Mouse (Mus musculus): ENCODE data around the gene Cadm2.

Gene Cadm2

GRCm38 (mm10) chr16:66955876-66956275 is 664.8 kb downstream of the Cadm2 start:
- DNase-seq (ENCODE audit: low spot score in 2 of 2) = no peak

DNA sequence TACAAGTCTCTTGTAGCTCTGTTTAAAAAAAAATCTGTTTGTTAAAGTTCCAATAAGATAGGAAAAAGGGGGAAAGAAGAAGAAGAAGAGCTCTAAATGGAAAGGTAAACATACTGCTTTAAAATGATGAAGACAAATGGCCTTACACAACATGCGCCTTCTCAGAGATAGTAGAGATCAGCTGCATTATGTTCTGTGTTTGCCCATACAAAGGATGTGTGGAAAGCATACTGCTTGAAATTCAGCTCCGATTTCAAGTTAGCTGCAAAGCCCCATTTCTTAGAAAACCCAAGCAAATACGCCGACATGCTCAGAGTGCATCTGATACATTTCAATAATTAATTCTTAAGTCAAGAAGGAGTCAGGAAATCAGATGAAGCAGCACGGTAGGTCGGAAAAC is 684.4 kb downstream of the Cadm2 start:
- DNase-seq (ENCODE audit: low spot score in 2 of 2) = no peak

- no peak for DNase-seq (ENCODE audit: low spot score in 2 of 2)
Observed at GRCm38 (mm10) chr16:66925517-66925916, 695.2 kb downstream of the Cadm2 start.

GRCm38 (mm10) chr16:66922753-66923152 is 698.0 kb downstream of the Cadm2 start:
- no peak for DNase-seq (ENCODE audit: low spot score in 2 of 2)

GRCm38 (mm10) chr16:66921414-66921915 is 699.2 kb downstream of the Cadm2 start:
- DNase-seq (ENCODE audit: low spot score in 2 of 2) = no peak

DNA sequence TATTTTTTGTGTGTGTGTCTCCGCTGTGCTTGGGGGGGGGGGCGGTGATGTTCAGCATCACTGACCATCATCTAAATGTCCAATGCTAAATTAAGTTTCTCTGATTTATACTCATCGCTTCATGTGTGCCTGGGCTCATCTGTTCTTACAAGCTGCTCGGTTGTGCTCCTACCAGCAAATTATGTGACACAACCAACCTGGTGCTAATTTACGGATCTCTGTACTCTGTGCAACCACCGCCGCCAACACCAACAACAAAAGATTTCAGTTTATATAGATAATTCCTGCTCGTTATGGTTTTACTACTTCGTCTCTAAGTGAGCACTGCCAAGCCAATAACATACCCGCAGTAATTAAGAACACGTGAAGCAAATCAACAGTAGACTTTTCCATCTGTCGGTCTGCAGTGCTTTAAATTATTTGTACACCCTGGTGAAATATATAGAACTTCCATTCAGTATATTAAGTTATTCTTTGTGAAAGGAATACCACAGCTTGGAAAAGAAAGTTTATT is 700.8 kb downstream of the Cadm2 start:
- no peak for DNase-seq (ENCODE audit: low spot score in 2 of 2)

DNA sequence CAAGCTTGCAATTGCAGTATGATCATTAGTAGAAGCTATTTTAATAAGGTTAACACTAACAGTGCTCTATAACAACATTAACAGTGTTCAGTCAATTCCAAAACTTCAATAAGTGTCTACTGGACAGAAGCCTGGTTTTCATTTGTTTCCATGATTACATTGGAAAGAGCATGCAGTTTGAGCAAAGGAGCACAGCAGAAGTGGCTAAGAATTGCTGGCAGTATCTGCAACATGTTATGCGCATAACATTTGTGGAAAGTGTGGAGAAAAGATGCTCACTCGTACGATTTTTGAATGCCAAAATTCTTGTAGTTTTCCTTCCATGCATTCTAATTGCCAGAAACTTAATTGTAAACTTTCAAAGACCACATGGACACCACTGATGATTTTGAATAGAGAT is 718.9 kb downstream of the Cadm2 start:
- no peak for DNase-seq (ENCODE audit: low spot score in 2 of 2)

DNA sequence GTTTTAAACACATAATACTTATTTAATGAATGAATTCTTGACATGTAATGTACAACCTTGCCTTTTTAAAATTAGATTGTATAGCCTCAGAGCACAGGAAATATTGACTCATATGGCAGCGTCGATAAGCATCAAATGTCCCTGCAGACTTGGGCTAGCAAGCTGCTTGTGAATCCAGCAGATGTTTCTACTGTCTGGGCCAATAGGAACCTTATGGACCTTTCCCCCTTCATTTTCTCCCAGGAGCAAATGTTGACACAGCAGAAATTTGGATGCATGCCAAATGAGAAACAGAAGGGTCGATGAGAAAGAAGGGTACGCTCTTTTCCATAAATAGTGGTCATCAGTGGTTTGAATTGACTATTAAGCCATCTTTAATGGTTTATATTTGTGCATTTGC is 720.0 kb downstream of the Cadm2 start:
- DNase-seq (ENCODE audit: low spot score in 2 of 2) = no peak

DNA sequence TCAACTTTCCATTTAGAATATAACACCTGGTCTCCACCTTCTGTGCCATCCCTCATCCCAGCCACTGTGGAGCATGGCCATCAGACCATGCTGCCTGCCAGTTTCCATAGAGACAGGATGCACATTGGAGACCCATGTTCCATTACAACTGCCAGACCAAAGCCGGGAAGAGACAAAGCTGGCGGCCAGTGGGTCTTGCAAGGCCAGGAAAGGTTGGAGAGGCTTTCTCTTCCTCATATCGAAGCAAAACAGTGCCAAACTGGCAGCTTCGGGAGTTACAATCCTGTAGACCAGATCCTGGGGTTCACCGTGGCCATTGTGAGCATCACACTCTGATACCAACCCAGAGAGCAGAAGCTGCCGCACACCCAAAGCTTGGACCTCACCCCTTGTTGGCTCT is 728.3 kb downstream of the Cadm2 start:
- no peak for DNase-seq (ENCODE audit: low spot score in 2 of 2)

DNA sequence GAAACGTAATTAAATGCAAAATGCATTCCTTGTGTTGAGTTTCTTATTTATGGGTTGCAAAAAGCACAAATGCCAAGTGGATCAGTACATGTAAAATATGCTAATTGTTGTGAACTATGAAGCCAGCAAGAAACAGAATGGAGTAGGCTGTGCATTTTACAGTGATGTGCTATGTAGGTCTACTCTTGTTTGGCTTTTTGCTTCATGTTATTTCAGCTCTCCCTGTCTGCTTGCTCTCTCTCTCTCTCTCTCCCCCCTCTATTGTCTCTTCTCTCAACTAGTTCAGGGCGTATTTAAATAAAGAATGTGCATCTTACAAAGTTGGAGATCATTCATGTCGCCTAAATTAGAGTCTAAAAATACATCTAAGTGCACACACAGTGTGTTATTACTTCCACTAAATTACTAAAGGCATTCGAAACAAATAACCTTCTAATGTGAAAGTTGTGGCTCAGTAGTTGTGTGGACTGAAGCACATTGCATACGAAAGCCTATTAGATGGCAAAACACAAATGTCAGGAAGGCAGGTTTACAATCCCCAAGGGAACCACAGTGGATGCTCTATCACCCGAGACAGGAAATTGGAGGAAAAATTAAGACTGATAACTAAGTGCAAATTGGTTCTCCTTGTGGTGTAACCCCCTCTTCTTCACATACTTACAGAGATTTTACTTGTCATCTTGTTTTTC is 729.0 kb downstream of the Cadm2 start:
- no peak for DNase-seq (ENCODE audit: low spot score in 2 of 2)

- no peak for DNase-seq (ENCODE audit: low spot score in 2 of 2)
Observed at GRCm38 (mm10) chr16:66889907-66890306, 730.8 kb downstream of the Cadm2 start.

DNA sequence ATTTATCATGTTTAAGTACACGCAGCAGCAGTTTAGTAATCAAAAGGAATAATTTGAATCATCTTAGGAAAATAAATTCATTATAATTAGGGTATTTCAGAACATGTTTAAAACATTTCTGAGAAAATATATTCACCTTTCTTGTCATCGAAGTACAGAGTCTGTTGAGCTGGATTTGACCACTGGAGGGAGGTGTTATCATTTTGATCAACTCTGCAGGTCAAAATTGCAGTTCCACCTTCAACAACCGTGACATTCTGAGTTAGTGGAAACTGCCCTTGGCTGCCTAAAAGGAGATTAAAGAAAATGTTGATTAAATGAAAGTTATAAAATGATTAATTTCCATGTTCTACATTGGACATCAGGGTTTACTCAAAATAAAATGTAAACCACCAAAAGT is 738.1 kb downstream of the Cadm2 start:
- no peak for DNase-seq (ENCODE audit: low spot score in 2 of 2)

- DNase-seq (ENCODE audit: low spot score in 2 of 2) = no peak
Observed at GRCm38 (mm10) chr16:66871201-66871600, 749.5 kb downstream of the Cadm2 start.

GRCm38 (mm10) chr16:66851047-66851446 is 769.7 kb downstream of the Cadm2 start:
- DNase-seq (ENCODE audit: low spot score in 2 of 2) = no peak

- no peak for DNase-seq (ENCODE audit: low spot score in 2 of 2)
Observed at GRCm38 (mm10) chr16:66824866-66825265, 795.8 kb downstream of the Cadm2 start.

DNA sequence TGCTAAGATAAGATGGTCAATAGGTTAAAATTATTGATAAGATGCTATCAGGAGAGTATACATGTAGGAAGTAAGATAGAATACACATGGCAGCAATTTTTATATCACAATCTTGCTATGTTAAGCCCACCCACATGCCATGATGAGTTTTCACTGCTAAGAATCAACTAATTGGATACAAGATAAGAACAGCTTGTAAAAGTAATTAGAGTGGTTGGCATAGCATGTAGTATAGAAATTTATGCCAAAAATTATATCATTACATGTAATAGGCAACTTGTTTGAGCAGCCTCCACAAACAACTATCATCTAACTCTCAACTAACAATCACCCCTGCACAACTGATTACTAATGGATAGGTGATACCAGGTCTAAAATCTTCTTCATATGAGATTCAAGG is 809.2 kb downstream of the Cadm2 start:
- DNase-seq (ENCODE audit: low spot score in 2 of 2) = no peak

DNA sequence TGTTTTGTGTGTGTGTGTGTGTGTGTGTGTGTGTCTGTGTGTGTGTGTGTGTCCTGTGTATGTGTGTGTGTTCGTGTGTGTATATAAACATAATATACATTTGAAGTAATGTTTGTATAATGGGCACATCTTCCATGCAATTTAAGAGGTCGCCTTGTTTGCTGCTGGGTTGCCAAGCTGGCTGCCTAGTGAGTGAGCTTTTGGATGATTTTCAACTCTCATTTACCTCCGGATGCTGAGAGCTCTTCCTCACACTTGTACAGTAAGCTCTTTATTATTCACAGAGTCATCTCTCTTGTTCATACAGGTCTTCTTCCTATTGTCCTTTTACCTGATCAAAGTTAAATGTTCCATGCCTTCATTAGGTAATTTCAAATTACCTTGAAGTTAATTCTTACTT is 822.5 kb downstream of the Cadm2 start:
- DNase-seq (ENCODE audit: low spot score in 2 of 2) = no peak

DNA sequence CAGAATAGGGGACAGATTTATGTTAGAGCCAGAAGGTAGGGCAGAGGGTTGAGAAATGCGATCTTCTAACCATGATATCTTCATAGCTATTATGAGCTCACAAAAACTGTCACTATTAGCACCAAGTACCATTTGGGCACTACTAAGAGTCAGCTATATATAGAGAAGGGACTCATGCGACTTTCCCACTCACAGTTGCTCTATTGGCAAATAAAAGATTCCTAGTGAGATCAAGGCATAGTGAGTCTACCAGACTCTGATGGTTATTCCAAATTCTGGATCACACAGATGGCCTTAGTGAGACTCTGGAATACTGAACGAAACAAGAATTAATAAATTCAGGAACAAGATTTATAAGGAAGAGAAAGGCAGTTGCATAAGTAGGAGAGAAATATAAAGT is 827.6 kb downstream of the Cadm2 start:
- no peak for DNase-seq (ENCODE audit: low spot score in 2 of 2)

DNA sequence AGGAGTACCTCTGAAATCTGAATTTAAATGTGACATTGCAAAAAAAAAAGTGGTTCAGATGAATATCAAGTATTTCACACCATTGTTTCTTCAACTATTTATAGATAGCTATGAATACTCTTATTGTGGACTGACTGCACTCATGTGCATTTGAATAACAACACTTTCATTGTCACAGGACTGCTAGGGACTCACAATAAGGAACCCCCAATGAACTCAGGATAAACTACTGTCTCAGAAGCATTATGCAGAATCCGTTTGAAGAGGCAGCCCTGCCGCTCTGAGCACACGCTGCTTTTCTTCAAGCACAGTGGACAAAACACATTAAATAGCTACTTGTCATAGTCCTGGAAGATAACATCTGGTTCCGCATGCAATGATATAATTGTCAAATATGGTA is 848.8 kb downstream of the Cadm2 start:
- DNase-seq (ENCODE audit: low spot score in 2 of 2) = no peak

GRCm38 (mm10) chr16:66769545-66769944 is 851.2 kb downstream of the Cadm2 start:
- DNase-seq (ENCODE audit: low spot score in 2 of 2) = no peak

DNA sequence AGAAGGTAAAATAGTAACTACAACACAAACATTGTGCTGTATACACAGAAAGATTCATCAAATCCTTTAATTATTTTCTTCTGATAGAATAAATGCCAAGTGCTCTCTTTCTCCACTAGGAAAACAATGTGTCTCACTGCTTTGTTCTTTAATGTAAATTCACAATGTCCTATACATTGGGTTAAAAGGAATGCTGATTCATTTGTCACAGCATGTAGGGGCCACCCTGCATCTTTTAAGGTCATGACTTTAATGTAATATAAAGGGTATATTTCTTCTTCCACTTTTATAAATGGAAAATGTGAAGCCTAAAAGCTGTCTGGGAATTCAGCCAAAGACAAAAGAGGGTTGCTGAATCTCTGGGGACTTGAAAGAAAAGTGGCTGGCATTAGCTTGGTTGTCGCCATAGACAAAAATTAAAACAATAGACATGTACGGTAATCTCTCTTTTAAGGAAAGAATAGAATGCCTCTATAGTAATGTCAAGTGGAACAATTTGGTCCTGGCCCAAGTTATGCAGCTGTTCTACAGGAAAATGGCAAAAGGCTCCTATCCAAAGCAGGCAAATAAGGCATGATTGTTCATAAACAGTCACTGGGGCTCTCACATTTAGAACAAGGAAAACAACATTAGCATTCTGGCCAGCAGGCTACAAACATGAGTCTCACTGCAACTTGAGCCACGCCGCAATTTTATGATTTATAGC is 851.9 kb downstream of the Cadm2 start:
- DNase-seq (ENCODE audit: low spot score in 2 of 2) = no peak

DNA sequence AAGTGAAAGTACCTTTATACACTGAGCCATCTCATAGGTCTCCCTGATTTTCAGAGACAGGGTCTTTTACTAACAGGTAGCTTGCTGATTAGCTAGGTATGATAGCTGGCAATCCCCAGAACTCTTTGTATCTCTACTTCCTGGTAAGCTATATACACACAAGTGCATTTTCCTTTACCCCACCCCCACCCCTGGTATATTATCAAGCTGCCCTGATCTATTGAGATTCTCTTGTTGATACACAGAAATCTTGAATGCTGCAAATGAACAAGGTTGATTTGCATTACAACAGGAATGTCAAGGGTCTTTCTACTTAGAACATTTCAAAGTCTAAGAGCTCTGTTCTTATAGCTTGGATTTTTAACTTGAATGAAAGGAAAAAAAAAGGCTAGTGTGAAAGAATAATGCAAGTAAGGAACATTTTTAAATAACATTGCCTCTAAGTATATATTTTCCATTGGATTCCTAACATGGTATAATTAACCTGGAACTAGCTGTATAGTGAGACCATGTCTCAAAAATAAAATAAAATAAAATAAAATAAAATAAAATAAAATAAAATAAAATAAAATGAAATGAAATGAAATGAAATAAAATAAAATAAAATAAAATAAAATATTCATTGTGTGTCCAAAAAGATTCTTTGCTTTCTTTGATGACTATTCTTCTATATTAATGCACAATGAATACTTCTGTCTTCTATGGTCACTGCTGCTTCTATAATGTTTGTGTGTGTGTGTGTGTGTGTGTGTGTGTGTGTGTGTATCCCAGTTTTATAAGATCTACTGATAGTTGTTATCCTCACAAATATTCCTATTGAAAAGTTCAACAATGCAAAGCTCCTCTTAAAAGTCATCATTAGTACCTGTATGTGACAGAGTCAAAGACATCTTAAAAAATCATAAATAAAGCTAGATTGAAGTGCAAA is 858.9 kb downstream of the Cadm2 start:
- DNase-seq (ENCODE audit: low spot score in 2 of 2) = no peak

Measured in urinary bladder, adult 18-20 months (tissue).